Mouse (Mus musculus) ovary, postnatal 14 days (tissue): ENCODE results near the gene Timm9.
A peak's percentile ranks its signal among the peaks of the same experiment; 100 is the strongest.

Source experiments
- DNase-seq: peaks from one replicate; pipeline ENCODE4 v3.0.0; 2022; ENCODE audit warnings: low spot score

The Timm9 gene

GRCm38 (mm10) chr12:71136130-71136973, at the start of gene Timm9, which contains the start of gene 2700049A03Rik:
Timm9 (minus strand) TSS chr12:71136684.
2700049A03Rik (plus strand) TSS chr12:71136848.
- peak; percentile 71 for DNase-seq

- no peak for DNase-seq
These were observed 47.9 kb upstream of the Timm9 start for GRCm38 (mm10) chr12:71184396-71184795.

GRCm38 (mm10) chr12:71183736-71184135, 47.3 kb upstream of the Timm9 start:
- no peak for DNase-seq

GRCm38 (mm10) chr12:71169911-71170310, 33.4 kb upstream of the Timm9 start:
- DNase-seq = no peak

- no peak for DNase-seq
These were observed 27.9 kb upstream of the Timm9 start for GRCm38 (mm10) chr12:71164410-71164809.

- no peak for DNase-seq
These were observed 21.5 kb upstream of the Timm9 start for GRCm38 (mm10) chr12:71157974-71158373.

GRCm38 (mm10) chr12:71154979-71155378, 18.5 kb upstream of the Timm9 start:
- no peak for DNase-seq

GRCm38 (mm10) chr12:71150167-71150566, 13.7 kb upstream of the Timm9 start:
- DNase-seq = no peak

- no peak for DNase-seq
These were observed 13.0 kb upstream of the Timm9 start for GRCm38 (mm10) chr12:71149456-71149855.

- no peak for DNase-seq
These were observed 12.3 kb upstream of the Timm9 start for GRCm38 (mm10) chr12:71148801-71149200.

- peak; percentile 32 for DNase-seq
These were observed 11.2 kb upstream of the Timm9 start for GRCm38 (mm10) chr12:71147641-71148040.

GRCm38 (mm10) chr12:71141189-71141588, 4.7 kb upstream of the Timm9 start:
- DNase-seq = no peak

GRCm38 (mm10) chr12:71139258-71139828, 2.9 kb upstream of the Timm9 start:
- no peak for DNase-seq

- DNase-seq = no peak
These were observed 1.2 kb upstream of the Timm9 start for GRCm38 (mm10) chr12:71137686-71138085.

- DNase-seq = peak; percentile 72
These were observed 549 bp upstream of the Timm9 start for GRCm38 (mm10) chr12:71136974-71137491.

GRCm38 (mm10) chr12:71135581-71135980, 903 bp downstream of the Timm9 start:
- no peak for DNase-seq

- DNase-seq = no peak
These were observed 13.2 kb downstream of the Timm9 start for GRCm38 (mm10) chr12:71123286-71123685.

GRCm38 (mm10) chr12:71122731-71123130, 13.8 kb downstream of the Timm9 start:
- DNase-seq = no peak

- DNase-seq = no peak
These were observed 20.1 kb downstream of the Timm9 start for GRCm38 (mm10) chr12:71116411-71116810.

GRCm38 (mm10) chr12:71113675-71114288, 22.7 kb downstream of the Timm9 start:
- DNase-seq = peak; percentile 18

- DNase-seq = no peak
These were observed 23.4 kb downstream of the Timm9 start for GRCm38 (mm10) chr12:71113074-71113473.

- DNase-seq = peak; percentile 27
These were observed 25.2 kb downstream of the Timm9 start, which contains the start of gene Tomm20l for GRCm38 (mm10) chr12:71111331-71111730. Tomm20l (plus strand) TSS chr12:71111428.
